Mouse (Mus musculus) olfactory bulb, adult 2 months (tissue): ENCODE data around the gene Ccpg1os.

ENCODE experiments used
- CTCF ChIP-seq: fragments of 200-500 bp; IDR thresholded peaks from 2 replicates; pipeline ENCODE4 v1.5.1; 2012; ENCODE audit warnings: low read depth, mild to moderate bottlenecking, low read length, moderate library complexity; ENCODE audit not compliant: insufficient read depth
- POLR2A ChIP-seq: fragments of 200-500 bp; IDR thresholded peaks from 2 replicates; pipeline ENCODE4 v1.6.1; 2012; ENCODE audit warnings: mild to moderate bottlenecking, low read depth, low read length, moderate library complexity; ENCODE audit not compliant: insufficient read depth

- no peak for TF ChIP-seq CTCF
- no peak for TF ChIP-seq POLR2A
These were observed 48.9 kb downstream of the Ccpg1os start for GRCm38 (mm10) chr9:72936301-72936700.
